Mouse (Mus musculus): ENCODE measurements around the gene Cryzl2. TPM values are rescaled to one million over a fixed set of nuclear protein-coding genes. Genes with fewer than 3 reads are reported as not detected.
A peak's percentile ranks its signal among the peaks of the same experiment; 100 is the strongest.

The Cryzl2 gene
- polyA plus RNA-seq, 1 experiment from 2014 or later: 10.9 TPM

GRCm38 (mm10) chr1:157476231-157476630 is 17.9 kb downstream of the Cryzl2 start:
- DNase-seq (ENCODE audit: low spot score) (no peak), ATAC-seq (replicated peaks; ENCODE audit: low FRiP score) (no peak)
- no peaks in the 10 kb centered on the region for H3K27me3 ChIP-seq (replicated peaks; ENCODE audit: control insufficient read depth, insufficient read depth, low read length)
- no peak overlapping the region for H3K4me2 ChIP-seq
- no peaks in the 10 kb centered on the region for H3K36me3 ChIP-seq (ENCODE audit: control insufficient read depth, insufficient read depth, low read length)
- H3K9ac ChIP-seq (ENCODE audit: low read depth, low read length): no peak overlapping the region
- no peak overlapping the region for H3K4me3 ChIP-seq (ENCODE audit: low read depth, low read length)
- no peaks in the 10 kb centered on the region for H3K9me3 ChIP-seq (ENCODE audit: control insufficient read depth, low read length)
- no peak overlapping the region for H3K27ac ChIP-seq (ENCODE audit: low read depth, low read length)
- 86% methylated on average over 2 of the region's 2 CpGs for WGBS
- H3K4me1 ChIP-seq (replicated peaks; ENCODE audit: control insufficient read depth, insufficient read depth, low read length): no peaks in the 10 kb centered on the region

- Histone ChIP-seq H3K4me1 (replicated peaks; ENCODE audit: control insufficient read depth, insufficient read depth, low read length) (no peaks in the 10 kb centered on the region), H3K4me3 (ENCODE audit: low read depth, low read length) (no peak overlapping the region), H3K36me3 (ENCODE audit: control insufficient read depth, insufficient read depth, low read length) (no peaks in the 10 kb centered on the region), H3K27ac (ENCODE audit: low read depth, low read length) (no peak overlapping the region), H3K9me3 (ENCODE audit: control insufficient read depth, low read length) (no peaks in the 10 kb centered on the region), H3K27me3 (replicated peaks; ENCODE audit: control insufficient read depth, insufficient read depth, low read length) (no peaks in the 10 kb centered on the region), H3K9ac (ENCODE audit: low read depth, low read length) (no peak overlapping the region), H3K4me2 (no peak overlapping the region)
- 29% methylated on average over 9 of the region's 9 CpGs for WGBS
- DNase-seq (ENCODE audit: low spot score) (no peak), ATAC-seq (replicated peaks; ENCODE audit: low FRiP score) (no peak)
Observed at GRCm38 (mm10) chr1:157480090-157480489, 21.7 kb downstream of the Cryzl2 start.

- Histone ChIP-seq H3K4me1 (replicated peaks; ENCODE audit: control insufficient read depth, insufficient read depth, low read length) (no peaks in the 10 kb centered on the region), H3K36me3 (ENCODE audit: control insufficient read depth, insufficient read depth, low read length) (no peaks in the 10 kb centered on the region), H3K9ac (ENCODE audit: low read depth, low read length) (no peak overlapping the region), H3K9me3 (ENCODE audit: control insufficient read depth, low read length) (no peaks in the 10 kb centered on the region), H3K4me3 (ENCODE audit: low read depth, low read length) (no peak overlapping the region), H3K4me2 (no peak overlapping the region), H3K27me3 (replicated peaks; ENCODE audit: control insufficient read depth, insufficient read depth, low read length) (no peaks in the 10 kb centered on the region), H3K27ac (ENCODE audit: low read depth, low read length) (no peak overlapping the region)
- ATAC-seq (replicated peaks; ENCODE audit: low FRiP score) (no peak), DNase-seq (ENCODE audit: low spot score) (no peak)
- WGBS: 65% methylated on average over 3 of the region's 3 CpGs
Observed at GRCm38 (mm10) chr1:157480901-157481300, 22.5 kb downstream of the Cryzl2 start.

- no peak for DNase-seq (ENCODE audit: low spot score)
- Histone ChIP-seq H3K27me3 (replicated peaks; ENCODE audit: control insufficient read depth, insufficient read depth, low read length) (no peaks in the 10 kb centered on the region), H3K36me3 (ENCODE audit: control insufficient read depth, insufficient read depth, low read length) (no peaks in the 10 kb centered on the region), H3K9ac (ENCODE audit: low read depth, low read length) (no peak overlapping the region), H3K4me2 (no peak overlapping the region), H3K4me1 (replicated peaks; ENCODE audit: control insufficient read depth, insufficient read depth, low read length) (no peaks in the 10 kb centered on the region), H3K27ac (ENCODE audit: low read depth, low read length) (no peak overlapping the region), H3K9me3 (ENCODE audit: control insufficient read depth, low read length) (no peaks in the 10 kb centered on the region), H3K4me3 (ENCODE audit: low read depth, low read length) (no peak overlapping the region)
- ATAC-seq (replicated peaks; ENCODE audit: low FRiP score): peak; percentile 50
- 73% methylated on average over 6 of the region's 6 CpGs for WGBS
Observed at GRCm38 (mm10) chr1:157481666-157482065, 23.3 kb downstream of the Cryzl2 start.

- H3K36me3 ChIP-seq (ENCODE audit: control insufficient read depth, insufficient read depth, low read length): no peaks in the 10 kb centered on the region
- H3K4me2 ChIP-seq: no peak overlapping the region
- WGBS: 85% methylated on average over 4 of the region's 4 CpGs
- no peak overlapping the region for H3K9ac ChIP-seq (ENCODE audit: low read depth, low read length)
- H3K27me3 ChIP-seq (replicated peaks; ENCODE audit: control insufficient read depth, insufficient read depth, low read length): no peaks in the 10 kb centered on the region
- H3K4me1 ChIP-seq (replicated peaks; ENCODE audit: control insufficient read depth, insufficient read depth, low read length): no peaks in the 10 kb centered on the region
- H3K9me3 ChIP-seq (ENCODE audit: control insufficient read depth, low read length): no peaks in the 10 kb centered on the region
- H3K27ac ChIP-seq (ENCODE audit: low read depth, low read length): no peak overlapping the region
- no peak for ATAC-seq (replicated peaks; ENCODE audit: low FRiP score)
- no peak overlapping the region for H3K4me3 ChIP-seq (ENCODE audit: low read depth, low read length)
- no peak for DNase-seq (ENCODE audit: low spot score)
Observed at GRCm38 (mm10) chr1:157484161-157484560, 25.8 kb downstream of the Cryzl2 start.

GRCm38 (mm10) chr1:157500657-157501056 is 42.3 kb downstream of the Cryzl2 start:
- H3K9ac ChIP-seq (ENCODE audit: low read depth, low read length): no peak overlapping the region
- H3K9me3 ChIP-seq (ENCODE audit: control insufficient read depth, low read length): 0 out of 2 replicates have a peak, but pooled peaks cover 2% of the 10 kb centered on the region
- ATAC-seq (replicated peaks; ENCODE audit: low FRiP score) (no peak), DNase-seq (ENCODE audit: low spot score) (no peak)
- 67% methylated on average over 1 of the region's 1 CpGs for WGBS
- H3K36me3 ChIP-seq (ENCODE audit: control insufficient read depth, insufficient read depth, low read length): no peaks in the 10 kb centered on the region
- H3K4me3 ChIP-seq (ENCODE audit: low read depth, low read length): no peak overlapping the region
- H3K27me3 ChIP-seq (replicated peaks; ENCODE audit: control insufficient read depth, insufficient read depth, low read length): no peaks in the 10 kb centered on the region
- H3K4me2 ChIP-seq: no peak overlapping the region
- H3K27ac ChIP-seq (ENCODE audit: low read depth, low read length): no peak overlapping the region
- no peaks in the 10 kb centered on the region for H3K4me1 ChIP-seq (replicated peaks; ENCODE audit: control insufficient read depth, insufficient read depth, low read length)

- DNase-seq (ENCODE audit: low spot score) (no peak), ATAC-seq (replicated peaks; ENCODE audit: low FRiP score) (no peak)
- Histone ChIP-seq H3K36me3 (ENCODE audit: control insufficient read depth, insufficient read depth, low read length) (no peaks in the 10 kb centered on the region), H3K27me3 (replicated peaks; ENCODE audit: control insufficient read depth, insufficient read depth, low read length) (no peaks in the 10 kb centered on the region), H3K9ac (ENCODE audit: low read depth, low read length) (no peak overlapping the region), H3K27ac (ENCODE audit: low read depth, low read length) (no peak overlapping the region), H3K4me1 (replicated peaks; ENCODE audit: control insufficient read depth, insufficient read depth, low read length) (no peaks in the 10 kb centered on the region), H3K4me2 (no peak overlapping the region), H3K9me3 (ENCODE audit: control insufficient read depth, low read length) (0 out of 2 replicates have a peak, but pooled peaks cover 2% of the 10 kb centered on the region), H3K4me3 (ENCODE audit: low read depth, low read length) (no peak overlapping the region)
- WGBS: 85% methylated on average over 6 of the region's 6 CpGs
Observed at GRCm38 (mm10) chr1:157501352-157501945, 43.1 kb downstream of the Cryzl2 start.

GRCm38 (mm10) chr1:157503071-157503470 is 44.7 kb downstream of the Cryzl2 start:
- 0 out of 2 replicates have a peak, but pooled peaks cover 2% of the 10 kb centered on the region for H3K9me3 ChIP-seq (ENCODE audit: control insufficient read depth, low read length)
- H3K36me3 ChIP-seq (ENCODE audit: control insufficient read depth, insufficient read depth, low read length): no peaks in the 10 kb centered on the region
- no peak overlapping the region for H3K9ac ChIP-seq (ENCODE audit: low read depth, low read length)
- DNase-seq (ENCODE audit: low spot score) (no peak), ATAC-seq (replicated peaks; ENCODE audit: low FRiP score) (no peak)
- no peak overlapping the region for H3K4me2 ChIP-seq
- no peaks in the 10 kb centered on the region for H3K4me1 ChIP-seq (replicated peaks; ENCODE audit: control insufficient read depth, insufficient read depth, low read length)
- WGBS: 77% methylated on average over 6 of the region's 6 CpGs
- no peaks in the 10 kb centered on the region for H3K27me3 ChIP-seq (replicated peaks; ENCODE audit: control insufficient read depth, insufficient read depth, low read length)
- H3K4me3 ChIP-seq (ENCODE audit: low read depth, low read length): no peak overlapping the region
- H3K27ac ChIP-seq (ENCODE audit: low read depth, low read length): no peak overlapping the region

- Histone ChIP-seq H3K4me2 (no peak within 1 kb of the TSS), H3K9ac (ENCODE audit: low read depth, low read length) (no peak within 1 kb of the TSS), H3K4me1 (replicated peaks; ENCODE audit: control insufficient read depth, insufficient read depth, low read length) (no peaks in the 10 kb centered on the region; the same call in 1 of the 2 replicates), H3K36me3 (ENCODE audit: control insufficient read depth, insufficient read depth, low read length) (no peaks in the 10 kb centered on the region), H3K27ac (ENCODE audit: low read depth, low read length) (no peak within 1 kb of the TSS), H3K27me3 (replicated peaks; ENCODE audit: control insufficient read depth, insufficient read depth, low read length) (no peaks in the 10 kb centered on the region), H3K4me3 (ENCODE audit: low read depth, low read length) (no peak within 1 kb of the TSS), H3K9me3 (ENCODE audit: control insufficient read depth, low read length) (no peaks in the 10 kb centered on the region)
- 57% methylated on average over 5 of the region's 5 CpGs for whole genome bisulfite sequencing
- DNase-seq (ENCODE audit: low spot score): no peak
- no peak for ATAC-seq (replicated peaks; ENCODE audit: low FRiP score)
Observed at GRCm38 (mm10) chr1:157506522-157506921, 48.1 kb downstream of the Cryzl2 start, which contains the start of gene Sec16b. Gene Sec16b, plus strand, starts transcription at chr1:157506728.

All from liver, embryonic 11.5 days (tissue).